Mouse (Mus musculus): ENCODE results near the gene Insr.
"Not testable (repeated sequence)": the region's sequence is repeated elsewhere in the genome, so short reads cannot be mapped to it uniquely, and the experiment has no call there.

The Insr gene

DNA sequence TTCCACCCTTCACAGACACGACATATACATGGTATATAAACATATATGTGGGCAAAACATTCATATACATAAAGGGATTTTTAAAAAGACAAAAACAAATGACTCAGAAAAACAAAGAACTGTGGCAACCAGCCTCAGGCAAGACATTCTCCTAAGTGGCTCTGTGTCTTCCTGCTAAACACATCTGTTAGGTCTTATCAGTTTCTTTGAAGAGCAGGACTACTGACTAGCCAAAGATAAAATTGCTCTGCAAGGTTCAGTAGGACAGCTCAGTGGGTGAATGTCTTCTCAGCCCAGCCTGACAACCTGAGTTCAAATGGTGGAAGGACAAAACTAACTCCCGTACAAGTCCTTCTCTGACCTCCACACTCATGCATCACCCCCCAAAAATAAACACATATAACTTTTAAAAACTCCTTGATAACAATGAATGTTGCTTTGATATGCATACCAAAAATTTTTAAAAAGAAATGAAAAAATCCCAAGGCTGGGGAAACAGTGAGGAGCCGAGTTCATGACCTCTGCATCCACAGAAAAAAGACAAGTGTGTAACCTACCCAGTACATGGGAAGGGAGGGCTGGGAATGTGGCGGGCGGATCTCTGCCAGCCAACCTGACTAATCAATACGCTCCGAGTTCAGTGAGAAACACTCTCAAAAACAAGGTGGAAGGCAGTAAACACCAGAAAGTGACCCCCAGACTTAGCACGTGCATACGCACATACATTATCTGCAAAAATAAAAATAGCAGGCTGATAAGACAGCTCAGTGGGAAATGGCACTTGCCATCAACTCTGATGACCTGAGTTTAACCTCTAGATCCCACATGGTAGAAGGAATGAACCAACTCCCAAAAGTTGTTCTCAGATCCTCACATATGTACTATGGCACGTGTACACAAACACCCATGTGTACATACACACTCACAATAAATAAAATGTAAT lies 49.0 kb downstream of the Insr start:
- no peak for DNase-seq

DNA sequence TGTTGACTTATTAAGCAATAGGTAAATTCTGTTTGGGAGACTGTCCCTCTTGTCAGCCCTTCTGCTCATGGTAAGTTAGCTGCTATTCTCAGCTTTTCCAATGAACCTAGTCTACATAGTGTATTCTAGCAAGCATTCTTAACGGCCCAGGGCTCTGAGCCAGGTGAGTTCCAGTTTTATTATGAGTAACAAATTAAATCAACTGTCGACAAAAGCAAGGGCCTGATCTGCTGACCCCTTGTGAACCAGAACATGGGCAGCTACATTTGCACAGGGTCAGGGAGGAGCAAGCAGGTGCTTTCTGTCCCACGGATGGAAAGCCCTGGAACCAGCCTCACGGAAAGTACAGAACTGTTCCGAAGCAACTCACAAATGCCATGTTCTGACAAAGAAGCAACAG lies 52.0 kb downstream of the Insr start:
- no peak for DNase-seq

- no peak for DNase-seq
Measured at GRCm38 (mm10) chr8:3225731-3226130, 53.7 kb downstream of the Insr start.

DNA sequence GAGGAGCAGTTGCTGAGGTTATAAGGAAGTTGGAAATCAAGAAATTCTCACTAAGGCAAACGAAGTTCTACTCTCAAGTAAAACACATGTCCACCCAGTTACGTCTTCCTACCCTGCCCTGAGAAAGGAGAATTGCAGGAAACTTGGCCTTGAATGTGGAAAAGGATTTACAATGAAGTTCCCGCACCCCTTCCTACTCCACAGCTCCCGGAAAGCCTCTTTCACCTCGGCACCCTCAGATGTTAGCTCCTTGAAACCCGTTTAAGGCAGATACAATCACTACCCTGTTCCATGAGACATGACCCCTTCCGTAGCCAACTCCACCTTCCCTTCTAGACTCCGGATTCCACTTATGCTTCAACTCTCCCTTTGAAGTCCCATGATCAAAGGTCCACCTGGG lies 54.2 kb downstream of the Insr start:
- DNase-seq, result no peak

DNA sequence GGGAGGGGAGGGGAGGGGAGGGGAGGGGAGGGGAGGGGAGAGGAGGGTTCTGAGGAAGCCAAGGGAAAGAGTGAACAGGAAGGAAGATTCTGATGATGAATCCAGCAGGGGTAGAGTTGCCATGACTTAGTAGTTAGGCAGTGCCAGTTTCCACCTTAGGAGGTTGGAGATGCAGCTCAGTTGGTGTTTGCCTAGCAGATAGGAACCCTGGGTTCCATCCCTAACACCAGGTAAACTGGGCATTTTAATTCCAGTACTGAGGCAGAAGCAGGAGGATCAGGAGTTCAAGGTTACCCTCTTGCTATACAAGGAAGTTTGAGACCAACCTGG lies 56.8 kb downstream of the Insr start:
- no peak for DNase-seq

GRCm38 (mm10) chr8:3221960-3222635 lies 57.3 kb downstream of the Insr start:
- DNase-seq, result no peak

- peak; percentile 96 for DNase-seq
Measured at GRCm38 (mm10) chr8:3221047-3221959, 58.1 kb downstream of the Insr start.

DNA sequence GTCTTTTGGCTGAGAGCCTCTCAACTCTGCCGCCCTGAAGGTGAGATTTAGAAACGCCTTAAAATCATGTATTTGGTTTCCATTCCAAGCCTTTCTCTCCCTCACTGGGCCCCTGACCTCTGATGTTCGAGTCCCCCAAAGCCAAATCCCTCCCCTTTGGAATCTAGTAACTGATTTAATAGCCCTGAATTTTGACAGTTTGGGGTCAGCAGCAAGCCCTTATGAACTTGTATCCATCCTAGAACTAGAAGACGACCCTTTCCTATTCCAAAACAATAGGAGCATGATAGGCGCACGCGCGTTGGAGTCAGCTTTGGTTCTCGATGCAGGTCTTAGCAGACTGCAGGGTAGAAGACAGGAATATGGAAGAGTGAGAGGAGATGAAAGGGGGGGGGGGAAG lies 58.9 kb downstream of the Insr start:
- no peak for DNase-seq

- peak; percentile 14 for DNase-seq
Measured at GRCm38 (mm10) chr8:3219921-3220411, 59.5 kb downstream of the Insr start.

- no peak for DNase-seq
Measured at GRCm38 (mm10) chr8:3219266-3219665, 60.2 kb downstream of the Insr start.

DNA sequence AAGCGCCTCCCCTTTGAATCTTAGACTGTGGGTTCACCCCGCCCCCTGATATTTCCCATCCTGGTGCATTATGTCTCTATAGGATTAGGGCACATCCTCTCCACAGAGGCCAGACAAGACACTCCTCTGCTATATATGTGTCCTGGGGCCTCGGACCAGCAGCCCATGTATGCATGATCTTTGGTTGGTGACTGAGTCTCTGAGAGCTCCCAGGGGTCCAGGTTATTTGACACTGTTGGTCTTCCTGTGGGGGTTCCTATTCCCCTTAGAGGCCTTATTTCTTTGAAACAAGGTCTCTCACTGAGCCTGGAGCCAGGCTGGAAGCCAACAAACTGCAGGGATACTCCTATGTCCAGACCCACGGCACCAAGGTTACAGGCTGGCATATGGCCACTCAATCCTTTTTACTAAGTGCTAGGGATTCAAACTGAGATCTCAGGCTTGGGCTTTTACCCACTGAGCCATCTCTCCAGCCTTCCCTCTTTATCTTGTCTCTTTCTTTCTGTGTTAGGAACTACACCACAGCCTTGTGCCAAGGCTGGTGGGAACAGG lies 62.8 kb downstream of the Insr start:
- DNase-seq, result no peak

DNA sequence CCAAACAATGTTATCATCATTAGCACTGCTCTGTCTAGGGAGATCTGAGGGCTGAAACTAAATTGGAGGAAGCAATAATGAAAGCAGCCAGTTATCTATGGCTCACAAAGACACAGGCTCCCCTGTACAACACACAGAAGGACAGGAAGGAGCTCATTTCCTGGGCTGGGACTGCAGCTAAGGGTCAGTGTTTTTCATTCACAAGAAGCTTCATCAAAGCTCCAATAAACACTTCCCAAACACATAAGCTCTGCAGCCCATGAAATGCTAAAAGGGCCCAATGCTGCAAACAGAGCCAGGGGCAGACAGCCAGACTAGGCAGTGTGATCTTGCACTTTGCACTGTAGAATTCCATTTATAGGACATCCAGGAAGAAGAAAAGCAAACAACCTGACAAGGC lies 63.9 kb downstream of the Insr start:
- no peak for DNase-seq

GRCm38 (mm10) chr8:3214601-3215000 lies 64.8 kb downstream of the Insr start:
- no peak for DNase-seq

DNA sequence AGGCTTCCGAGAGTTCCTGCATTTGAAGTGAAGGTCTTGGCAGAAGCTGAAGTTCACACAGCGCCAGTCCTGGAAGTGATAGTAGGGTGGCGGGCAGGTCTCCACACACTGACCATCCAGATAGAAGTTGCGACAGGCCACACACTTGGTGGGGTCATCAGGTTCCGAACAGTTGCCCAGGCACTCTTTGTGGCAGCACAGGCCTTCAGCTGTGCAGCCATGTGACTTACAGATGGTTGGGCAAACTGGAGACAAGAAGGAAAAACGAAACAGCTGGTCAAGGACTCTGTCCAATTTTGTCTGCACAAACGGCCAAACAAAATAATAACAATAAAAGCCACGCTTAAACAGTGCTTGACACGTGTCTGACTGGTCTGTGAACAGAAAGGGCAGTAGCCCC lies 68.0 kb downstream of the Insr start:
- DNase-seq, result no peak

GRCm38 (mm10) chr8:3209960-3210359 lies 69.5 kb downstream of the Insr start:
- DNase-seq, result no peak

- no peak for DNase-seq
Measured at GRCm38 (mm10) chr8:3209268-3209667, 70.1 kb downstream of the Insr start.

DNA sequence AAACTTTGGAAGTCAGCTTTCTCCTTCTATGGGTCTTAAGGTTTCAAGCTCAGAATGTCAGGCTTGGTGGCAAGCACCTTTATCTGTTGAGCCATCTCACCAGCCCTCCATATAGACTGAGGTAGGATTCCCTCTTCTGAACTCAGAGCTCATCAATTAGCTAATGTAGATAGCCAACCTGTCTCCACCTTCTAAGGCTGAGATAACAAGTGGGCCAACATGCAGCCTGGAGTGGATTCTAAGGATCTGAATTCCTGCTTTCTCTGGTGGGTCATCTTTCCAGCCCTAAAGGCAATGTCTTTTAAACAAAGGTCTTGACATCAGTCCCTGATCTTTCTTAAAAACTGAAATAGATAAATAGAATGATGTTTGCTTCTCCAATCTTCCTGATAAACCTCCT lies 70.7 kb downstream of the Insr start:
- no peak for DNase-seq

- no peak for DNase-seq
Measured at GRCm38 (mm10) chr8:3204758-3205443, 74.5 kb downstream of the Insr start.

- no peak for DNase-seq
Measured at GRCm38 (mm10) chr8:3202792-3203191, 76.6 kb downstream of the Insr start.

- DNase-seq, result not testable (repeated sequence)
Measured at GRCm38 (mm10) chr8:3194297-3194696, 85.1 kb downstream of the Insr start.

DNA sequence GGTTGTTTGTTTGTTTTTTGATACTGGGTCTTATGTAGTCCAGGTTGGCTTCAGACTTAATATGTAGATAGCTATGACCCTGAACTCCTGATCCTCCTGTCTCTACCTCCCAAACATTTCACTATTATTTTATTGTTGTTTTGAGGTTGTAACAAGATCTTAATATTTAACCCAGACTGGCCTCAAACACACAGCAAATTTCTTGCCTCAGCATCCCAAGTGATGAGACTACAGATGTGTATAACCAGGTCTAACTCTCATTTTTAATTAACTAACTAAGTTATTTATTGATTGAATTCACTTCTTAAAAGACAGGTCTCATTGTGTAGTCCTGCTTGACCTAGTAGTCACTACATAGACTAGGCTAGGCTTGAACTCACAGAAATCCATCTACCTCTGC lies 88.4 kb downstream of the Insr start:
- no peak for DNase-seq

GRCm38 (mm10) chr8:3187456-3187855 lies 92.0 kb downstream of the Insr start:
- no peak for DNase-seq

All from thymus, postnatal 14 days (tissue).